Mouse (Mus musculus) lung, embryonic 14.5 days (tissue): ENCODE results near the gene A730061H03Rik. TPM values are rescaled to one million over a fixed set of nuclear protein-coding genes. Genes with fewer than 3 reads are reported as not detected.
A peak's percentile ranks its signal among the peaks of the same experiment; 100 is the strongest.

Experiments
- ATAC-seq: fragments of 200-750 bp; cut with Nextera tagmentation; 2 replicates; pipeline ENCODE4 v1.8.0; 2017; ENCODE audit warnings: mild to moderate bottlenecking, moderate TSS enrichment, moderate library complexity; ENCODE audit not compliant: insufficient read depth
- DNase-seq: peaks from one replicate; pipeline ENCODE4 v3.0.0-alpha.2; 2015
- H3K27ac ChIP-seq: fragments of 300-500 bp; sonication (generic); 2 replicates; pipeline ENCODE4 v1.5.1; 2014; ENCODE audit warnings: low read depth, mild to moderate bottlenecking, moderate library complexity
- H3K27me3 ChIP-seq: fragments of 300-500 bp; sonication (generic); 2 replicates; pipeline ENCODE4 v1.6.1; 2014; ENCODE audit warnings: low read length, control low read depth; ENCODE audit not compliant: insufficient read depth
- H3K36me3 ChIP-seq: fragments of 300-500 bp; sonication (generic); 2 replicates; pipeline ENCODE4 v1.6.1; 2014; ENCODE audit warnings: control low read depth; ENCODE audit not compliant: insufficient read depth
- H3K4me1 ChIP-seq: fragments of 300-500 bp; sonication (generic); 2 replicates; pipeline ENCODE4 v1.6.1; 2014; ENCODE audit warnings: antibody characterized with exemption, control low read depth; ENCODE audit not compliant: insufficient read depth
- H3K4me2 ChIP-seq: fragments of 300-500 bp; sonication (generic); 2 replicates; pipeline ENCODE4 v1.6.1; 2014; ENCODE audit warnings: mild to moderate bottlenecking
- H3K4me3 ChIP-seq: fragments of 300-500 bp; sonication (generic); 2 replicates; pipeline ENCODE4 v1.5.1; 2014; ENCODE audit warnings: low read depth, low read length
- H3K9ac ChIP-seq: fragments of 300-500 bp; sonication (generic); 2 replicates; pipeline ENCODE4 v1.6.1; 2014
- H3K9me3 ChIP-seq: fragments of 300-500 bp; sonication (generic); 2 replicates; pipeline ENCODE4 v1.6.1; 2016; ENCODE audit warnings: low read depth, low read length, control low read depth
- CTCF ChIP-seq: IDR thresholded peaks from 2 replicates; pipeline ENCODE4 v1.5.1; 2016; ENCODE audit warnings: antibody characterized with exemption, low read depth
- WGBS: fragments of 180-500 bp; shearing (Covaris S2); extraction: QIAGEN DNeasy Blood & Tissue Kit; methylation state at CpG from one replicate; pipeline ENCODE4 v1.1.7; 2014; 5-methylcytosine and 5-hydroxymethylcytosine counted together
- polyA plus RNA-seq: library from polyadenylated mRNA; unstranded; fragments of >200 nt; fragmentation: Nextera tagmentation; extraction: Ambion mirVana; gene quantifications from 2 replicates; pipeline ENCODE4 v1.2.1, GENCODE M21; 2014

A730061H03Rik gene
- polyA plus RNA-seq, 1 experiment from 2014 or later: 1.2 TPM

- peak; percentile 96 for DNase-seq
- WGBS: under 1% methylated on average over 27 of the region's 27 CpGs
- Histone ChIP-seq H3K4me2 (peak within 1 kb of the TSS; percentile 81), H3K4me1 (0 out of 2 replicates have a peak, but pooled peaks cover 5% of the 10 kb centered on the region), H3K9me3 (no peaks in the 10 kb centered on the region), H3K27me3 (no peaks in the 10 kb centered on the region), H3K27ac (peak within 1 kb of the TSS; percentile 98), H3K4me3 (peak within 1 kb of the TSS; percentile 73), H3K36me3 (peaks cover 16% of the 10 kb centered on the region), H3K9ac (peak within 1 kb of the TSS; percentile 77)
- peak; percentile 81 for ATAC-seq
- peak; percentile 46 for TF ChIP-seq CTCF
Measured at GRCm38 (mm10) chr14:55559799-55560201, 406 bp downstream of the A730061H03Rik start, which contains the start of gene Dcaf11. Gene Dcaf11, plus strand, starts transcription at chr14:55560006.

GRCm38 (mm10) chr14:55558740-55559448 is 1.3 kb downstream of the A730061H03Rik start:
- peaks cover 7% of the 10 kb centered on the region for H3K36me3 ChIP-seq

GRCm38 (mm10) chr14:55557587-55557986 is 2.6 kb downstream of the A730061H03Rik start:
- H3K4me1 ChIP-seq: 0 out of 2 replicates have a peak, but pooled peaks cover 5% of the 10 kb centered on the region
- DNase-seq (no peak), ATAC-seq (no peak)
- no peaks in the 10 kb centered on the region for H3K27me3 ChIP-seq
- no peak overlapping the region for H3K27ac ChIP-seq
- 81% methylated on average over 3 of the region's 3 CpGs for WGBS
- H3K9ac ChIP-seq: no peak overlapping the region
- H3K4me2 ChIP-seq: no peak overlapping the region
- no peak for TF ChIP-seq CTCF
- H3K9me3 ChIP-seq: no peaks in the 10 kb centered on the region
- no peaks in the 10 kb centered on the region for H3K36me3 ChIP-seq
- no peak overlapping the region for H3K4me3 ChIP-seq

More at GRCm38 (mm10) chr14:55558740-55559448, 1.3 kb downstream of the A730061H03Rik start:
- Histone ChIP-seq H3K9me3 (no peaks in the 10 kb centered on the region), H3K27me3 (no peaks in the 10 kb centered on the region), H3K9ac (peak overlapping the region; percentile 77; the same call in 1 of the 2 replicates), H3K4me3 (peak overlapping the region; percentile 73), H3K4me2 (peak overlapping the region; percentile 81), H3K4me1 (0 out of 2 replicates have a peak, but pooled peaks cover 5% of the 10 kb centered on the region), H3K27ac (peak overlapping the region; percentile 98)
- ATAC-seq (no peak), DNase-seq (no peak)
- no peak for TF ChIP-seq CTCF
- 46% methylated on average over 6 of the region's 6 CpGs for WGBS

- 21% methylated on average over 5 of the region's 5 CpGs for whole genome bisulfite sequencing
- H3K9ac ChIP-seq: no peak overlapping the region
- H3K4me3 ChIP-seq: no peak overlapping the region
- H3K4me2 ChIP-seq: no peak overlapping the region
- DNase-seq: peak; percentile 88
- no peaks in the 10 kb centered on the region for H3K27me3 ChIP-seq
- ATAC-seq: no peak
- H3K36me3 ChIP-seq: no peaks in the 10 kb centered on the region
- H3K9me3 ChIP-seq: no peaks in the 10 kb centered on the region
- 0 out of 2 replicates have a peak overlapping the region, but pooled peaks have one; percentile 32 for H3K27ac ChIP-seq
- TF ChIP-seq CTCF: peak; percentile 86
- 0 out of 2 replicates have a peak, but pooled peaks cover 5% of the 10 kb centered on the region for H3K4me1 ChIP-seq
Measured at GRCm38 (mm10) chr14:55557003-55557402, 3.2 kb downstream of the A730061H03Rik start.

- no peak for ATAC-seq
- Histone ChIP-seq H3K27ac (no peak overlapping the region), H3K4me1 (no peaks in the 10 kb centered on the region), H3K4me3 (no peak overlapping the region), H3K27me3 (no peaks in the 10 kb centered on the region), H3K36me3 (no peaks in the 10 kb centered on the region), H3K9me3 (no peaks in the 10 kb centered on the region), H3K4me2 (no peak overlapping the region), H3K9ac (no peak overlapping the region)
- no peak for DNase-seq
- WGBS: 70% methylated on average over 3 of the region's 3 CpGs
- no peak for TF ChIP-seq CTCF
Measured at GRCm38 (mm10) chr14:55555788-55556187, 4.4 kb downstream of the A730061H03Rik start.

- ATAC-seq: no peak
- Histone ChIP-seq H3K4me3 (no peak overlapping the region), H3K9ac (no peak overlapping the region), H3K27ac (no peak overlapping the region), H3K4me2 (no peak overlapping the region), H3K9me3 (no peaks in the 10 kb centered on the region), H3K27me3 (no peaks in the 10 kb centered on the region), H3K36me3 (peaks cover 7% of the 10 kb centered on the region; the same call in 1 of the 2 replicates), H3K4me1 (no peaks in the 10 kb centered on the region)
- TF ChIP-seq CTCF: no peak
- no peak for DNase-seq
Measured at GRCm38 (mm10) chr14:55554635-55555034, 5.6 kb downstream of the A730061H03Rik start.

GRCm38 (mm10) chr14:55551794-55552193 is 8.4 kb downstream of the A730061H03Rik start:
- 87% methylated on average over 8 of the region's 8 CpGs for WGBS
- ATAC-seq (no peak), DNase-seq (no peak)

More at GRCm38 (mm10) chr14:55551794-55552193, 8.4 kb downstream of the A730061H03Rik start:
- peaks cover 34% of the 10 kb centered on the region for H3K36me3 ChIP-seq
- H3K9me3 ChIP-seq: no peaks in the 10 kb centered on the region
- H3K27ac ChIP-seq: no peak overlapping the region
- no peak overlapping the region for H3K4me2 ChIP-seq
- H3K4me1 ChIP-seq: no peaks in the 10 kb centered on the region
- no peak overlapping the region for H3K4me3 ChIP-seq
- H3K9ac ChIP-seq: no peak overlapping the region
- H3K27me3 ChIP-seq: no peaks in the 10 kb centered on the region
- no peak for TF ChIP-seq CTCF
